Mouse (Mus musculus) hindbrain, embryonic 13.5 days (tissue): ENCODE data around the gene Gdf7. TPM values are rescaled to one million over a fixed set of nuclear protein-coding genes. Genes with fewer than 3 reads are reported as not detected.

Source experiments
- ATAC-seq: fragments of 200-750 bp; cut with Nextera tagmentation; 2 replicates; pipeline ENCODE4 v1.8.0; 2017; ENCODE audit warnings: moderate TSS enrichment; ENCODE audit not compliant: low FRiP score
- H3K27ac ChIP-seq: fragments of 300-500 bp; sonication (generic); 2 replicates; pipeline ENCODE4 v1.5.1; 2015; ENCODE audit warnings: inconsistent platforms, mild to moderate bottlenecking, moderate library complexity
- H3K27me3 ChIP-seq: fragments of 300-500 bp; sonication (generic); 2 replicates; pipeline ENCODE4 v1.6.1; 2015; ENCODE audit warnings: mild to moderate bottlenecking, inconsistent platforms
- H3K36me3 ChIP-seq: fragments of 300-500 bp; sonication (generic); 2 replicates; pipeline ENCODE4 v1.6.1; 2015; ENCODE audit warnings: mild to moderate bottlenecking, inconsistent platforms
- H3K4me1 ChIP-seq: fragments of 300-500 bp; sonication (generic); replicated peaks from 2 replicates; pipeline ENCODE4 v1.6.1; 2015; ENCODE audit warnings: inconsistent platforms
- H3K4me2 ChIP-seq: fragments of 300-500 bp; sonication (generic); 2 replicates; pipeline ENCODE4 v1.6.1; 2015; ENCODE audit warnings: inconsistent platforms, mild to moderate bottlenecking, moderate library complexity
- H3K4me3 ChIP-seq: fragments of 300-500 bp; sonication (generic); 2 replicates; pipeline ENCODE4 v1.5.1; 2015; ENCODE audit warnings: mild to moderate bottlenecking, inconsistent platforms
- H3K9ac ChIP-seq: fragments of 300-500 bp; sonication (generic); 2 replicates; pipeline ENCODE4 v1.6.1; 2015; ENCODE audit warnings: mild to moderate bottlenecking, inconsistent platforms
- H3K9me3 ChIP-seq: fragments of 300-500 bp; sonication (generic); 2 replicates; pipeline ENCODE4 v1.6.1; 2016; ENCODE audit warnings: inconsistent platforms
- WGBS: fragments of 180-500 bp; shearing (Covaris S2); methylation state at CpG from one replicate; pipeline ENCODE4 v1.1.7; 2015; 5-methylcytosine and 5-hydroxymethylcytosine counted together
- polyA plus RNA-seq: library from polyadenylated mRNA; unstranded; fragments of >200 nt; fragmentation: Nextera tagmentation; extraction: Ambion mirVana; gene quantifications from 2 replicates; pipeline ENCODE4 v1.2.1, GENCODE M21; 2015

Gene Gdf7
- polyA plus RNA-seq, 1 experiment from 2014 or later: 0.88 TPM

DNA sequence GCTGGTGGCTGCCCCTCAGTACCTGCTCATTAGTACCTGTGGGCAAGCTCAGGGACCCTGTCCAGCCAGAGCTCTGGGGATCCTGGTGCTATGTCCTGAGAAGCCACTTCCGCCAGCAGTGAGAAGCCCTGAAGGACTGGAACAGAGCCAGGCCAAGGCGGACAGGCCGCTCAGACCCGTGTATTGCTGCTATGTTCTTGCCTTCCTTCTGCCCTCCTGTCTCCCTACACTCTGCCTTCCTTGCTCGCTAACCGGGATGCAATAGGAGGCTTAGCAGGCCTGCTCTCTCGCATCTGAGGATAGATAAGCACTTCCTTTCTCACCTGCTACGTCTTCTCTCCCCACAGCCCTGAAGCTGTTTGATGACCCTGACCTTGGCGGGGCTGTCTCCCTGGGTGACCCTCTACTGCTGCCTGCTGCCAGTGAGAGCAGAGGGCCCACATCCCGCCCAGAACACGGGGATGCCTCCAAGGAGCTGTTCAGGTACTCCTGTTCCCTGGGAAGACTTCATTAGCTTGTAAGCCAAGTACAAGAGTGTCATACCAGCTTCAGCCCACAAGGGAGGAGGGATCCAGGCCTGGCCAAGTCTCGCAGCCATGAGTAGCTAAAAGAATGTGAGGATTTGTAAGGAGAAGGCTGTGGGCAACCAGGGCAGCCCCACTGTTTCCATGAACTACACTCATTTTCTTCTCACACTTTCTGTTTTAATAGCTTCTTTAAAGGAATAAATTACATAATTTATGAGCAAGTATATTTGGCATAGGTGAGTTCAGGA, 35.7 kb upstream of the Gdf7 start:
- H3K9ac ChIP-seq: peak overlapping the region; percentile 21; the same call in 1 of the 2 replicates
- no peak overlapping the region for H3K4me3 ChIP-seq
- H3K9me3 ChIP-seq: no peaks in the 10 kb centered on the region
- no peaks in the 10 kb centered on the region for H3K27me3 ChIP-seq
- no peak overlapping the region for H3K4me2 ChIP-seq
- H3K27ac ChIP-seq: 0 out of 2 replicates have a peak overlapping the region, but pooled peaks have one; percentile 10
- no peak for ATAC-seq
- H3K36me3 ChIP-seq: peaks cover 33% of the 10 kb centered on the region
- 82% methylated on average over 12 of the region's 12 CpGs for WGBS
- H3K4me1 ChIP-seq: peaks cover 28% of the 10 kb centered on the region

GRCm38 (mm10) chr12:8336601-8337285, 35.0 kb upstream of the Gdf7 start:
- H3K4me1 ChIP-seq: peaks cover 35% of the 10 kb centered on the region
- no peaks in the 10 kb centered on the region for H3K9me3 ChIP-seq
- 86% methylated on average over 10 of the region's 10 CpGs for WGBS
- no peak overlapping the region for H3K4me2 ChIP-seq
- H3K9ac ChIP-seq: no peak overlapping the region
- H3K36me3 ChIP-seq: peaks cover 26% of the 10 kb centered on the region
- H3K4me3 ChIP-seq: no peak overlapping the region
- H3K27ac ChIP-seq: no peak overlapping the region
- ATAC-seq: no peak
- H3K27me3 ChIP-seq: no peaks in the 10 kb centered on the region

DNA sequence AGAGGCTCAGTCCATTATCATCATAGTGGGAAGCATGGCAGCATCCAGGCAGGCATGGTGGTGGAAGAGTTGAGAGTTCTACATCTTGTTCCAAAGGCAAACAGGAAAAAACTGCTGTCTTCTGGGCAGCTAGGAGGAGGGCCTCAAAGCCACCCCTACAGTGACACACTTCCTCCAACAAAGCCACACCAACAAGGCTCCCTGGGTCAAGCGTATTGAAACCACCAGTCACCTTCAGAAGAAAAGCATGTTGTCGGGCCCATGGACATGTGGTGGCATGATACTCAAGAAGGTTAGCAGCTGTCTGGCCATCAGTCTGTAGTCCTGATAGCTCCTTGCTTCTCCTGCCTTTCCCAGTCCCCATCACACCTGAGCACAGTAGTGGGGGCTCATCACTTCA, 33.7 kb upstream of the Gdf7 start:
- Histone ChIP-seq H3K9ac (no peak overlapping the region), H3K9me3 (no peaks in the 10 kb centered on the region), H3K4me3 (no peak overlapping the region), H3K4me2 (no peak overlapping the region), H3K27ac (no peak overlapping the region), H3K4me1 (peaks cover 46% of the 10 kb centered on the region), H3K36me3 (peaks cover 22% of the 10 kb centered on the region), H3K27me3 (no peaks in the 10 kb centered on the region)
- WGBS: 93% methylated on average over 2 of the region's 2 CpGs
- no peak for ATAC-seq

DNA sequence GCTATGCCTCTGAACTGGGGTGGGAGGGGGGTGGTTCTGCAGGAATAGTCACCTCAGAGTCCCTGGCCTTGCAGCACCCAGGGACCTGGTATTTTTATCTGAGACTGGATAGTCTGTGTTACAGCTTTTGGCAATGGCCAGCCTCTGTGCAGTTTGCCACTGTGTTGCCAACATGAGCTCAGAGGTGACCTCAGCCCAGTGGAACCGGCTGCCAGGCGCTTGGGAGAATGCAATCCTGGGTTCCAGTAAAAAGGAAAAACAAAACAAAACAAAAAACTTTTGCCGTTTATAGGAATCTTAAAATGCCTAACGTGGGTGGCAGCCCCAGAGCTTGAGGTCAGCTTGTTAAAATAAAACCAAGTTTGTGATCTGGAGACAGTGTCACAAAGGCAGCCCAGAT, 32.5 kb upstream of the Gdf7 start:
- H3K4me3 ChIP-seq: no peak overlapping the region
- peaks cover 25% of the 10 kb centered on the region for H3K36me3 ChIP-seq
- peaks cover 33% of the 10 kb centered on the region for H3K4me1 ChIP-seq
- no peak for ATAC-seq
- no peaks in the 10 kb centered on the region for H3K27me3 ChIP-seq
- H3K9ac ChIP-seq: no peak overlapping the region
- no peak overlapping the region for H3K4me2 ChIP-seq
- WGBS: 91% methylated on average over 4 of the region's 4 CpGs
- H3K27ac ChIP-seq: no peak overlapping the region
- no peaks in the 10 kb centered on the region for H3K9me3 ChIP-seq

GRCm38 (mm10) chr12:8333617-8334016, 31.9 kb upstream of the Gdf7 start:
- Histone ChIP-seq H3K27me3 (no peaks in the 10 kb centered on the region), H3K4me2 (no peak overlapping the region), H3K9me3 (no peaks in the 10 kb centered on the region), H3K4me3 (no peak overlapping the region), H3K36me3 (peaks cover 27% of the 10 kb centered on the region), H3K27ac (no peak overlapping the region), H3K9ac (no peak overlapping the region), H3K4me1 (peaks cover 27% of the 10 kb centered on the region)
- WGBS: 87% methylated on average over 8 of the region's 8 CpGs
- ATAC-seq: no peak

- Histone ChIP-seq H3K4me1 (peaks cover 33% of the 10 kb centered on the region), H3K4me2 (peak overlapping the region; percentile 21; the same call in 1 of the 2 replicates), H3K4me3 (no peak overlapping the region), H3K9me3 (no peaks in the 10 kb centered on the region), H3K27me3 (no peaks in the 10 kb centered on the region), H3K9ac (peak overlapping the region; percentile 47; the same call in 1 of the 2 replicates), H3K36me3 (peaks cover 21% of the 10 kb centered on the region), H3K27ac (peak overlapping the region; percentile 69)
- WGBS: 40% methylated on average over 5 of the region's 5 CpGs
- ATAC-seq: peak; percentile 2; the same call in 1 of the 2 replicates
These were observed 30.4 kb upstream of the Gdf7 start for GRCm38 (mm10) chr12:8332174-8332542.

DNA sequence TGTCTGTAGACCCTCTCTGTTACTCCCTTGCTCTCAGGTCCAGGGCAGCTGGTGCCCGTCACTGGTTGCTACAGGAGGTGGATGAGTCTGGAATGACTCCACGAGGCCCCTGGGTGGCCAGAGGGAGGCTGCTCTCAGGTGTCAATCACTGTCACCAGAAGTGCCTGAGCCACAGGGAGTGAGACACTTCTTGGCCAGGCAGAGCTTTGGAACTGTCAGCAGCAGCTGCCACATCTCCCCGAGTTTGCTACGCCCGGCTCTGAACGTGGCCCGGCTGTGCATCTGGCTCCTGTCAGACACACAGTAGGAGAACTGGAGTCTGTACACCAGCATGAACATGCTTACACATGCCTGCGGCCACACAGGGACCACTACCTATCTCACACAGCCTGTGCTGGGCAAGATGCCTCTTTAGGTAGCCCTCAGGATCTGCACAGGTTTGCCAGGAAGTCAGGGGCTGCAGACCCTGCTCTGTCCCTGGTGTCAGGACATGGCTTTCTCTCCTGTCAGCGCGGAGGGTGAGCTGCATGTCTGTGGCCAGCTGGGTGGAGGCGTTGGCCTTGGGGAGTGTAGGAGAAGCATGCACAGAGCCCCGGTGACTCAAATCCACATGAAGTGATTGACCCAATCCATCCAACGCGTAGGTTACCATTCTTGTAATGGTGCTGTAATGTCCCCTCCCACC, 29.9 kb upstream of the Gdf7 start:
- WGBS: 52% methylated on average over 14 of the region's 14 CpGs
- Histone ChIP-seq H3K9ac (peak overlapping the region; percentile 47; the same call in 1 of the 2 replicates), H3K27ac (peak overlapping the region; percentile 69; the same call in 1 of the 2 replicates), H3K27me3 (no peaks in the 10 kb centered on the region), H3K4me3 (no peak overlapping the region), H3K4me1 (peaks cover 35% of the 10 kb centered on the region), H3K4me2 (no peak overlapping the region), H3K36me3 (peaks cover 17% of the 10 kb centered on the region), H3K9me3 (no peaks in the 10 kb centered on the region)
- peak; percentile 5; the same call in 1 of the 2 replicates for ATAC-seq

GRCm38 (mm10) chr12:8329236-8329635, 27.5 kb upstream of the Gdf7 start:
- Histone ChIP-seq H3K9ac (no peak overlapping the region), H3K4me3 (no peak overlapping the region), H3K36me3 (peaks cover 17% of the 10 kb centered on the region), H3K4me1 (peaks cover 35% of the 10 kb centered on the region), H3K4me2 (no peak overlapping the region), H3K27ac (no peak overlapping the region), H3K27me3 (no peaks in the 10 kb centered on the region), H3K9me3 (no peaks in the 10 kb centered on the region)
- no peak for ATAC-seq
- WGBS: 93% methylated on average over 7 of the region's 7 CpGs

GRCm38 (mm10) chr12:8327675-8328053, 25.9 kb upstream of the Gdf7 start:
- Histone ChIP-seq H3K27ac (peak overlapping the region; percentile 89), H3K9ac (peak overlapping the region; percentile 64), H3K27me3 (no peaks in the 10 kb centered on the region), H3K4me2 (no peak overlapping the region), H3K4me3 (no peak overlapping the region), H3K9me3 (no peaks in the 10 kb centered on the region), H3K36me3 (peaks cover 29% of the 10 kb centered on the region), H3K4me1 (peaks cover 33% of the 10 kb centered on the region)
- 61% methylated on average over 1 of the region's 1 CpGs for WGBS
- no peak for ATAC-seq

DNA sequence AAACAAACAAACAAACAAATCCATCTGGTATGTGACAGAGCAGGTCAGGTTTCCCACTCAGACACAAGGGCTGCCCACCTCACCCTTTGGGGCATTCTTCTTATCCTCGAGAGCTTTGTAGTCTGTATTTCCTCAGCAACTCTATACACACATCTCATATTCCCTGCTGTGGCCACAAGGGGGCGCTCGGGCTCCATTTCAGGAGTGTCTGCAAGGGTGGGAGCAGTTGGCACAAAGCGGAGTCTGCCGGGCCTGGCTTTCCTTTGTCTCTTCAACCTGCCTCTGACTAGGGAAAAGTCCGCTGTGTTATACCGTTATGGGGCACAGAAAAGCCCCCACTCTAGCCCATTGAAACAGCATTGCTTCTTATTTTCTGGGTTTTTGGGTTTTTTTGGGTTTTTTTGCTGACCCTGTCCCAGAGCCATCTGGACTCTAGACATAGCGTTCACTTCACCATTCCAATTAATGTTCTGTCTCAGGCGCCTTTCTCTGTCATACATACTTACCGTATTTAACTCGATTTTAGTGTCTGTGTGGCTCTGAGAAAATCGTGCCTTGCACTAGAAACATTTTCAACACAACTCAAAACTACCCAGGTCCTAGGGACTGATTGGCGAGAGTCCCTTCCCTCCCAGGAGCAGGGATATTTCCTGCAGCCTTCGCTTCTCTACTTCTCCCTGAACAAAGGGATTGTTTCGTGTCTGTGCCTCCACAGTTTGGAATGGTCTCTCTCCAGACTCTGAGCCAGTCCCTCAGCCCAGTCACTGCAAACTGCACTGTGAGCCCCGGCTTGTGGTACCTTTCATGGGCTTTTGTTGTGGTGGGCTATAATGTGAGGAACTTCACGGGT, 25.3 kb upstream of the Gdf7 start:
- 20% methylated on average over 17 of the region's 17 CpGs for WGBS
- Histone ChIP-seq H3K36me3 (peaks cover 35% of the 10 kb centered on the region), H3K9ac (peak overlapping the region; percentile 64), H3K4me3 (no peak overlapping the region), H3K27ac (peak overlapping the region; percentile 89), H3K9me3 (no peaks in the 10 kb centered on the region), H3K4me2 (no peak overlapping the region), H3K27me3 (no peaks in the 10 kb centered on the region), H3K4me1 (peaks cover 29% of the 10 kb centered on the region)
- peak; percentile 91 for ATAC-seq

DNA sequence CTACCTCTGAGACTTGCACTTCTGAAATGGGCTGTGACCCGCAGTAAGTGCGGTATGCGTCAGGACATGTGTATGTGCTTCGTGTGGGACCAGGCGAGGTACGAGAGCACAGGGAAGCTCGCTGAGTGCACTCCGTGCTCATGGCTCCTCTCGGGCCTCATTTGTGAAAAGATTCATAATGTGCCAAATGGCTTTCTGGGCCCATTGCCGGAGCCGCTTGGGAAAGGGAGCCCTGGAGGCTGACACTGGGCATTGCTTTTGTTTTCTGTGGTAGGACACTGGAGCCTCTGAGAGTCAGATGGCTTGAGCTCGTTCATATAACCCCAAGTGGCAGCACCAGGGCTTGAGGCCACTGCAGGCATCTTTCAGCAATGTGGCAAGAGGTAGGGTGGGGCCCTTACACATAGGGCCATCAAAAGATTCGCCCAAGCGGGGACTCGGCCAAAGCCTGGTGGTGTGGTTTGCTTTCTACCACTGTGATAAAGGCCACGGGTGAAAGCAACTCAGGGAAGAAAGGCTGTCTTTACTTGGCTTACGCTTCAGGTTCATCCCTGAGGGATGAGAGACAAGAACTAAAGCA, 24.3 kb upstream of the Gdf7 start:
- Histone ChIP-seq H3K4me2 (no peak overlapping the region), H3K27me3 (no peaks in the 10 kb centered on the region), H3K4me3 (no peak overlapping the region), H3K36me3 (peaks cover 45% of the 10 kb centered on the region), H3K9me3 (no peaks in the 10 kb centered on the region), H3K4me1 (peaks cover 18% of the 10 kb centered on the region), H3K9ac (no peak overlapping the region), H3K27ac (no peak overlapping the region)
- 86% methylated on average over 17 of the region's 17 CpGs for WGBS
- 0 out of 2 replicates have a peak, but pooled peaks have one; percentile 1 for ATAC-seq
